Mouse (Mus musculus) lung, postnatal 10 days (tissue): ENCODE data around the gene Pigk.

ENCODE experiments used
- DNase-seq: peaks from one replicate; pipeline ENCODE4 v3.0.0; 2021

Pigk gene

DNA sequence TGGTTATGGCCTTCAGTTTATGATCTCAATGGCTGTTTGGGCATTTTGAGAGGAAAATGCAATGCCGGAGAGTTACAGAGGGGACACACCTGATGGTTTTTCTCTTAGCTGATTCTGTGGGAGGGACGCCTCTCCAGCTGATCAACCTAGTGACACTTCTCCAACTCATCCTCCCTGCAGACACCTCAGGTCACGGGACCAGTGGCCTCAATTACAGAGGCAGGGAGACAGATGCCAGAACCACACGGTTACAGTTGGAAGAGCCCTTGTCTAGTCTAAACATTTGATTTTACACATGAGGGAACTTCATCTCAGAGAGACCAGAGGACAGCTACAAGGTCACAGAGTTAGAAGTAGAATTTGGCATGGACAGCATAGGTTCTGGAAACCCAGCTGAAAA lies 197.7 kb downstream of the Pigk start:
- no peak for DNase-seq

DNA sequence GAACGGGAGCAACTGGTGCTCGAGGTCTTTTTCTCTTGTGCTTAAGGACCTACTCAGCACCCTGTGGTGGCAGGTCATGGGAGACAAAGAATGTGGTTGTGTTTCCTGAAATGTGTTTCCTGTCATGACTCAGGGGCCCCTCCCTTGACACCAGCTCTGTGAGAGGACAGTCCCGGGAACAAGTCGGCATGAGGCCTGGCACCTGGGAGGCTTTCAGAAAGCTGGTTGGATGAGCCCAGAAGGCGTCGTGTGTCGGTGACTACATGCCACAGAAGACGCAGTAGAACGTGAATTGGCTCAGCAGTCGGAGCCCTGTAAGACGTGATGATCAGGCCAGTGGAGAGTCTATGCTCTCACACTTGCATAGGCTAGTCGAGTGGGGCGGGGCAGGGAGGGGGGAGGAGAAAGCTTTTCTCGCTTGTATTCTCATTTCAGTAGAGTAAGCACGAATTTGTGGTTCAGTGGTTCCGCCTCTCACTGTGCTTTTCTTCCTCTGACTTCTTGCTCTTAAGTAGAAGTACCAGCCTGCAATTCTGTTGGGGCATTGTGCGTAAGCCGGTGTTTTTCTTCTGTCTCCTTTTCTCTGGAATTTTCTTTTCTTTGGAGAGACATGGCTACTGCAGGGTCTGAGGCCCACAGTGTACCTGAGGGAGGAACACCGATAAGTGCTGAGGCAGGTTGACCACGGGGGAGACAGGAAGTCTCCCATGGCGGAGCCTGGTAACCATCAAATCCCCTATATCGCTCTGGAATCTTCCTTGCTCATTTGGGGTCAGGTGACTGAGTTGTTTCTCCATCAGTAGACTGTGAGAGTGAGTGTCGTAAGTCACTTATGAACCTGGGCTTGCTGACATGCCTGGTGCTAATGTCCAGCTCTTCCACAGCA lies 198.6 kb downstream of the Pigk start:
- no peak for DNase-seq

DNA sequence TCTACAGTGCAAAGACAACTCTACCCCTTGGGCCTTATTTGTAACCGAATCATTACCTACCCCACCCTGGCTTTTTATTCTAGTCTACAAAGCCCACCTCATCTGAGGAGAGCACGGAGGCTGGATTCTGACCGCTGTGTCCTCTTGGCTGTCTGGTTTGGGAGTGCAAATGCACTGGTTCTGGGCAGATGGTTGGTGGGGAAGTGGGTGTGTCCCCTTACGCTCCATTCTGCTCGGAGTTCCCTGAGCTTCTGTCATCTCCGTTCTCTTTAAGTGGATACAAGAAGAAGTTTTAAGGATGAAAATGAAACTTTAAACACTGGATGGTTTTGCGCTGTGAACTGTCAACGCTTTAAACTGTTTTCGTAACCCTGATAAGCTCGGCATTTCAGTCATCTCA lies 199.2 kb downstream of the Pigk start:
- no peak for DNase-seq

DNA sequence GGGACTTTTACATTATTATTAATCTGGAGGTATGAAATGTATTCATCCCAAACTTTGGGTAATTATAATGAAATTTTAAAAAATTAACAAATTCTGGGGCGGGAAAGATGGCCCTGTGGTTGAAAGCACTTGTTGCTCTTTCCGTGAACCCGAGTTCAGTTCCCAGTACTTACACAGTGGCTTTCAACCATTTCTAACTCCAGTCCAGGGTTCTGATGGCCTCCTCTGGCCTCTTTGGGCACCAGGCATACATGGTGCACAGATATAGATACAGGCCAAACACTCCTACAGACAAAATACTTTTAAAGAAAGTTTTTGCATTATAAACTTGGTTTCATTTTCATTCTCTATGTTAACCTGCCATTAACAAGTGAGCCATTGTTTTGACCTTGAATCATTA lies 199.7 kb downstream of the Pigk start:
- no peak for DNase-seq

DNA sequence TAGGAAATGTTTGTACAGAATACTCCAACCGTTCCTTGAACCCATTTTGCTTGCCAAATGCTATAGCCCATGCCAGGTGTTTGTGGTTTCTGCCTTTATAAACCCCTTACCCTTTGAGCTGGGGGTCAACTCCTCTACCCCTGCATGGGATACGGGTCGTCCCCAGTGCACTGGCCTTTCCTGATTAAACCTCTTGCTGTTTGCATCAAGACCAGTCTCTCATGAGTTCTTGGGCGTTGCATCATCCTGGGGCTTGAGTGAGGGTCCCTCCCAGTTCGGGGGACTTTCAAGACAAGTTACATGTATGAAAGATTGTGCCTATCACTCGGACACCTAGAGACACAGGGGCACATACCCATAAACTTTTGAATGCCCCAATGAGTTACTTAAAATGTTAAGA lies 200.5 kb downstream of the Pigk start:
- DNase-seq: no peak

DNA sequence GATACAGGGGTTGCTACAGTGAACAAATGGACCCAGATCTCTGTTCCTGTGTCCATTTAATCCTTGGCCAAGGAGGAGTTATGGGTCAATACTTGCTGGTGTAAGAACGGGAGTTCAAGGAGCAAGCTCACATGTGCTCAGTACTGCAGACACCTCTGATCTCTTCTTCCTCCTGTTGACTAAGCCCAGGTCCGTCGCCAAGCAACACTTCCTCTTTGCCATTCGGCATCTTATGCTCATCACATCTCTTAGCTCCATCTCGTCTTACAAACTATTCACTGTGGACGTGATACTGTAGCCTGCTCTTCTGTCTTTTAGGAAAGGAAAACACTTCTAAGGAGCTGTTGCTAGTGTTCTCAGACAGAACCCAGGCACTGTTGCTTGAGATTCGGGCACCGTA lies 203.7 kb downstream of the Pigk start:
- DNase-seq: no peak

DNA sequence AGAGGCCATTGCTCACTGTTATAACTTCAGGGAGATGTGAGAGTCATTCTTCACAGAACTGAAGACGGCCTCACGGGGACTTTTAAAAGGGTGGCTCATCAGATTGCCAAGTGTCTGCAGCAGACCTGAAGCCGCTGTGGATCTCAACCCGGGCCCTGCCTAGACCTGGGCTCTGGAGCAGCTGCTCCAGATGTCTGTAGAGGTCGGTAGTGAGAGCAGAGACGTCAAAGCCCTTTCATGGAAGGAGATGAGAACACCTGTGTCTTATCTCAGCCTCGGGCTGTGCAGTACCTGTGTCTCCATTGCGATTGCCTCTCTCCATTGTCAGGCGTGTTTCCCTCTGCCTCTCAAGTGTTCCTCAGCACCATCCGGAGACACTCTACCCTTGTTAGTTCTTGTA lies 205.2 kb downstream of the Pigk start:
- DNase-seq: no peak

DNA sequence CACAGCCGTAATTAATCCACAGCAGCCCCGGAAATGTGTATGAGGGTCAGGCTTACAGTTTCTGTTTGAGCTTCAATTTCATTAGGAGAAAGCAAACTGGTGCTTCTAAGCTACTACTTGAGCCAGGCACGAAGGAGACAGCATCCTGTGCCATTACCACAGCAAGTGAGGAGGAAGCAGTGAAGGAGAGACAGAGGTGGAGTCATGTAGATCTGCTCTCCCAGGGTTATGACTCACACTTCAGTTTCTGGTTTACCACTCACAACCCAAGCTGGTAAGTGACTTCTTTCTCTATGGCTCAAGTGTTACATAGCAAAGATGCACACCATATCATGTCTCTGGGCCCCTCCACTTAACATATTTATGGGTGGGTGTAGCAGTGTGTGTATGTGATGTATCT lies 206.5 kb downstream of the Pigk start:
- no peak for DNase-seq

DNA sequence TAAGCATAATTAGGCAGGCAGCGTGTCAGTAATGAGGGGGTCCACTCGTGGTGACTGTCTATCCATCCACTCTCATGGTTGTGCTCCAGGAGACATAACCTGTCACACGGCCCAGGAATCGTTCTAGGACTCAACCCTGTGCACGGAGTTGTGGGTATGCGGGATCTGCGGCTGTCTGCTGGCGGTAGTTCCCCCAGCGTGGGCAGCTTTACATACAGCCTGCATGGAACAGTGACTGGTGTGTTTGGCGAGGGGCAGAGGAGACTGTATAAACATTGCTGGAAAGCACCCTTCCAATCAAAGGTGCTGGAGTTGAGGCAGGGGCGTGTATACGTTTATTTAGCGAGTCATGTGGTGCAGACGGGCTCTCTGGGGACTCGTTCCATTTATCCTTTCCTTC lies 209.6 kb downstream of the Pigk start:
- DNase-seq: no peak

DNA sequence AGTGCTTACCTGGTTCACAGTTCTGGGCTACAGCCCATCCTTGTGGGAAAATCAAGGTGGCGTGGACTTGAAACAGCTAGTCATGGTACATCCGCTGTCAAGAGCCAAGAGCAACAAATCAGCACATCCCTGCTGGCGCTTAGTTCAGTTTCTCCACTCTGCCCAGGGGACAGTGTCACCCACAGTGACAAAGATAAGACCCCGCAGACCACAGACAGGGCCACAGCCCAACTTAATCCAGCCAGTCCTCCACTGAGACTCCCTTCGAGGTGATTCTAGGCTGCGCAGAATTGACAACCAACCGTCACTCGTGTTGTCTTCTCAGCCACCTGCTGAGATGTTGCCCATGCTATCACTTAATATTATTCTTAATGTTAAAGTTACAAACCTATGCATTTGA lies 211.5 kb downstream of the Pigk start:
- no peak for DNase-seq

DNA sequence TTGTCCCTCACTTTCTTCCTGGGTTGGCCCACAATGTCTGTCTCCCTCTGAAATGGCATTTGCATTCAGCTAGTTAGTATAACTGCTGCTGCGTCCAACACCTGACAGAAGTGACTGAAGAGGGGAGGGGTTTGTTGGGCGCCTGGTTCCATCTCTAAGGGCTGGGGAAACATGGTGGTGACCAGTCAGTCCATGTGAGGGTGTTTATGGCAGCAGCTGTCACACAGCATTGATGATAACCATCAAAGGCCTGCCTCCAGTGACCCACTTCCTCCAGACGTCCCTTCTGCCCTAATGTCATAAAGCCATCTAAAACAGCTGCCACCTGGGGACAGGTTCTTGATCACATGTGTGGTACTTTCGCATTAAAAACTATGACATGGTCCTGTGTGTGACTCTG lies 212.3 kb downstream of the Pigk start:
- DNase-seq: no peak

DNA sequence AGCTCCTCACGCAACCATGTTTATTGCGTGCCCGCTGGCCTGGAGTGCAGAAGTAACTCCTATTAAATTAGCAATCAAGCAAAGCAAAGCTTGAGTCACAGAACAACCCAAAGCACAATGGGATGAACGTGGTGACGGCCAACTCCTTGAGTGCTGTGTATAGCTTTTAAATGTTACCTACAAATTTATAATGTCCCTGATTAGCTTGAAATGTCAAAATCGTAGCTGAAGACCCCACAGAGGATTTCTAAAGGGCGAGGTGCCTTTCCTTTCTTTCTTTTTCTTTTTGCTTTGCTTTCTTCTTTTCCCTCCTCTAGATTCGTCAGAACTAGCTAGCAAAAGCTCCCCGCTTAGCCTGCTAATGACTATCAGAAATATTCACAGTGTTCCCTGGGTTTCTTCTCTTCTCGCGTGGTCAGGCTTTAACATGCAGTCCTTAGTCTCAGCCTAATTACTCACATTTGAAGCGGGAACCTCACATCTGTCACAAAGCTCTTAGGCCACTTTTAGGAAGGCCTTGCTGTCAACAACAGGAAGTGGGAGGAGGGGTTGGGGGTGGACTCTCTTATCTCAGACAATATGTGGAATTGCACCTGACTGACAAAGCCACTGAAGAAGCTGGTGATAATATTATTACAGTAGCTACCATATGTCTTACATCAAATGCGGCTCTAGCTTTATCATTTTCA lies 214.5 kb downstream of the Pigk start:
- DNase-seq: no peak

DNA sequence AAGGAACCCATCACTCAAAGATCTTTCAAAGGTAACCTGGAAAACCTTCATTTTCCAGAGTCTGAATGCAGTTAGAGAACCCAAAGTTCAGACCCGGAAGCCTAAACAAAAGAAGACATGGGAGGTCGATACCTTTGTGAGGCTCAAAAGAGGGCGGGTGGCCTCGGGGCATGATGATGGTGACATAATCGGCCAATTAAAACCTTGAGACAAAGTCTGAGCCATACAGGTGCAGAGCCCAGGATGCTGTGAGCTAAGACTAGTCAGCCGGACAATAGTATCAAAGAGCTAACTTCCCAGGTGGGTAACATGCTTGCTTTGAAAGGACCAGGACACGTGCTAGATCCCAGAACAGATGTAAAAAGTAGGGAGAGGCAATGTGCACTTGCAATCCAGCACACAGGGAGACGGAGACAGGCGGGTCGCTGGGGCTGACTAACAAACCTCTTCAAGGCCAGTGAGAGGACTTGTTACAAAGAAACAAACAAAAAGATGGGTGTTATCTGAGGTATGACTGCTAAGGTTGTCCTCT lies 215.4 kb downstream of the Pigk start:
- no peak for DNase-seq

DNA sequence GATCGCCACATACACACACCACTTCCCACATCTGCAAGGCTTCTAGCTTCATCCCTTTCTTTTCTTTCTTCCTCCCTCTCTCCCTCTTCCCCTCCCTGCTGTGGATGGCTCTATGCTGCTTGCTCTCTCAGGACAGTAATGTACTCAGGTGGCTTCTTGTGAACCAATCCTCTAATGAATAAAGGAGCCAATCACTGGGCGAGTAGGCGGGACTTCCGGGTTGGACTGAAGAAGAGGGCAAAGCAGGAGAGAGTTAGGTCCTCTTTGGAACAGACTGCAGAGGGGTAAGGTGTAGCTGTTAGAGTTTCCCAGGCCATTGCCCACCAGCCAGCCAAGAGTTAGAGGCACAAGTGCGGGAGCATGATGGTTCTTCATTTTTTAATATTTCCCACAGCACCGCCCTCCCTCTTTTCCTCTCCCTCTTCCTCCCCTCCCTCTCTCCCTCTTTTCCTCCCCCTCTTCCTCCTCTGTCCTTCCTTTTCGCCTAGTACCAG lies 215.9 kb downstream of the Pigk start:
- peak; percentile 14 for DNase-seq

DNA sequence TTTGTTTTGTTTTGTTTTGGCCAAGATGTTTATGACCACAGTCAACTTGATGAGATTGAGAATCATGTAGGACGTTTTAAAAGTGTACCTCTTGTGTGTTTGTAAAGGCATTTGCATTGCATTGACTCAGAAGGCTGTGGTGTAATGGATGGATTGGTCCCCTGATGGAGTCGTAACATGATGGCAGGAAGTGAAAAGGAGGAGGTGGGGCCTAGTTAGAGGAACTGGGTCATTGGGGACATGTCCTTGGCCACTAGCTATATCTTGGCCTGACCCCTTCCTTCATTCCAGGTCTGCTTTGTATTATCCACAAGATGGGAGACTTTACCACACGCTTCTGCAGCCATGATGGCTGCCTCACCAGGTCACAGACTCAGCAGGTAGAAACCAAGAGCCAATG lies 217.5 kb downstream of the Pigk start:
- DNase-seq: no peak

DNA sequence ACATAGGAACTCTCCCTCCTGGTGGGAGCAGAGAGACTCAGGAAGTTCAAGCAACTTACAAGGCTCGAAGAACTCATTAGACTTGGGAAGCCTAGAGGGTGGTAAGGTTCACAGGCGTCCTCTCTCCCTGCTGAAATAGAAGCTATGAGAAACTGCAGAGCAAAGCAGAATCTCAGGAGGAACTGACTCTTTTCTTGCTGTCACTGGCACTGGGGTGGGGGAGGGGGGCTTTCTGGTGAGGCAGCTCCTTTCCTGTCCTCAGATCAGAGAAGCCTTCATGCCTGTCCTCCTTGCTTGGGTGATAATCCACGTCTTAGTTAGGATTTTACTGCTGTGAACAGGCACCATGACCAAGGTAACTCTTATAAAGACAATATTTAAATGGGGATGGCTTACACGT lies 218.2 kb downstream of the Pigk start:
- DNase-seq: no peak

DNA sequence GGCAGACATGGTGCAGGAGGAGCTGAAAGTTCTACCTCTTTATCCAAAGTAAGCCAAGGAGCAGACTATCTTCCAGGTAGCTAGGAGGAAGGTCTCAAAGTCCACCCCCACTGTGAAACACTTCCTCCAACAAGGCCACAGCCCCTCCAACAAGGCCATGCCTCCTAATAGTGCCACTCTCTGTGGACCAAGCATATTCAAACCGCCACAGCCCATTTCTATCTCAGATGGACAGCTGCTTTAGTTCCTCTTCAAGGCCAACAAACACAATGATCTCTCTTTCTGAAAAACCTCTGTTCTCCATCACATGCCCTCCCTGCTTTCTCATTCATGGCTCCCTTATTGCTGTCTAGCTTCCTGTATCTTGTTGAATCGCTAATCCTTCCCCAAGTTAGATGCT lies 218.6 kb downstream of the Pigk start:
- no peak for DNase-seq

DNA sequence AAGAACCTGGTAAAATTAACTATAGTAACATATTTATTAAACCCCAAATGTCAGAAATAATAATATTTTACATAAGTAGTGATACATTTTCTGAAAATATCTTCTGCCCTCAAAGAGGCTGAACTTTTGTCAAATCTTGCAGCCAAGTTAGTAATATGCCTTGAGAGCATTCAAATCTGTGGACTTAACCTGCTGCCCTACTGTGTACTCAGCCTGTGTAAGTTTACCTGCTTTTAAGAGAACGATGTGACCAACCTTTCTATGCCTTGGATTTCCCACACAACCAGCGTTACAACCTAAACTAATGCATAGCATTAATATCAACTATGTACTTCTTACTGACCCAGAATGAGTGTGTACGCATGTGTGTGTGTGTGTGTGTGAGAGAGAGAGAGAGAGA lies 219.8 kb downstream of the Pigk start:
- no peak for DNase-seq

DNA sequence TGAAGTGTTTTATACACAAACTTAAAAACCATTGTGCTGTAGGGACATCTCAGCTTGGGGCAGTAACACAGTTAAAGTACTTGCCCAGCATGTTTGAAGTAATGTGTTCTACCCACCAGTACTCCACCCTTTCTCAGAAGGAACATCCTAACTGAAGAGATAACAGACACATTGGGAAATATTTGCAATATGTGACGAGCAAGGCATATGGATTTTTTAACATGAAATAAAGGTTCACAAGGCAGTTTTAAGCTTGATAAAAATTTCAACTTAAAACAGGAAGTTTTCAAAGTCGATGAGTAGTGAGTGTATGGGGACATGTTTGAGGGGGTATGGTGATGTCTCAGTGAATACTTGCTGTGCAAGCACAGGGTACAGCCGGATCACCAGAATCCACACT lies 222.4 kb downstream of the Pigk start:
- no peak for DNase-seq

DNA sequence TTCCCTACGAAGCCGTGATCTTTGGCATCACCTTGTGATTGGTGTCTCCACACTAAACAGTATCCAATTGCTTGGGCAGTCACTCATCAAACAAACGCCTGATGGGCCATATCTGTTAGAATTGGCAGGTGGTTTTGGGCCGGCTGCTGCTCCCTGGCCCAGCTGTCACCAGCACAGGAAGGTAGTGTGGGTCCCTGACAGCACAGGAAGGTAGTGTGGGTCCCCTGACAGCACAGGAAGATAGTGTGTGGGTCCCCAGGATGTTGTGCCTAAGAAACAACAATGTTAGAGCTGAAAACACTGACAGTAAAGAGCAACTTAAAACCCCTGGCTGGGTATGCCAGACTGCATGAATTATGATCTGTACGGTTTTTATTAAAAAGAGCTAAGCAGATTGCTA lies 227.8 kb downstream of the Pigk start:
- DNase-seq: no peak

DNA sequence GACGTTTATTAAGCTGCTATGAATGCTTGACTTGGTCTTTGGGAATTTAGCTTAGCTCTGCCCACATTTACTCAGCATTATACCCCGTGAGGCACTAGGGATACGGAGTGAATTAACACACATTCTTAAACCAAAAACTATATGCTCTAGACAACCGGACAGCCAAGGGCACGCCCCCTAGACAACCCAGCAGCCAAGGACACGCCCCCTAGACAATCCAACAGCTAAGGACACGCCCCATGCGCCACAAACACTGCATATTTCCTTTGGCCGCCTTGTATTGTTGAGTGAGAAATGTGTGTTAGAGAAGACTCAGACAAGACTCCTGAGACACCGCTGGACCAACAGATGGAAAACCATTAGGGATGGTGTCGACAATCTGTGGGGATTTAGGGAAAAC lies 229.1 kb downstream of the Pigk start:
- peak; percentile 56 for DNase-seq

DNA sequence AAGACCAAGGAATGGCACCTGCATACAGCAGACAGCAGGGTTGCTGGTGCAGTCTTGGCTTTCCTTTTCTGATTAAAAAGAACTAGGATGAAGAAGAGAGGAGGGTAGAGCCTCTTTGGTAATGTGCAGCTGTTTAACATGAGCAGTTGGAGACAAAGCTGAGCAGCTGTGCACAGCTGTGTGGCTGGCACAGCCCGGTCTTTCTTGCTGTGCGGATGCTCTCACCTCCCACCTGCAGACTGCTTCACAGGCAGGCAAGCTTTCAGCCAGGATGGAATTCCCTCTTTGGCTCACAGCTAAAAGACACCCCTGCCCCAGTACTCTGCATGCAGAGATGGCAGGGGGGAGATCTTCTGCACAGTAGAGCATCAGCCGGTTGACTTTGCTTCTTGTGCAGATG lies 230.9 kb downstream of the Pigk start:
- DNase-seq: peak; percentile 31

DNA sequence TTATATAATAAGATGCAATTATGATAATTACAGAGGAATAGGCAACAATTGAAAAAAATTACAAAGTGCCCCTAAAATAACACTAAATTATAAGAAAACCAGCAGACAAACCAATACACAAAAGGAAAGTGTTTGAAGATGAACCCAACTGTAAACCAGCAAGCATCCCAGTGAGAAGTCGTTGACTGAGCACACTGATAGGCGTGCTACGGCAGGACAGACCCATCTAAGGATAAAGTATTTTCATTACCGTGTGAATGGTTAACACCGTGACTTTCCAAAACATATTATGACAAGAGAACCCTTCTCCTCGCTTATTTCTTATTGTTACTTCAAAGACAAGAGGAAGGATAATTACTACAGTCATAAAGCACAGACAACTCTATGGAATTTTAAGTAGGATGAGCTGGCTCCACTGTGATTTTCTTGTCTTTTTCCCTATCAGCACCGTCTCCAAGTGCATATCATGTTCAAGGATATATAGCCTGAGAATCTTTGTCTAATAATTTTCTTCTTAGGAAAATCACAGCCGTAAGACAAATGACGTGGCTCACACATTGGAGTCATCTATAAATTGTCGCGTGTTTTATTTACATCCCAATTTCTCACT lies 233.2 kb downstream of the Pigk start:
- DNase-seq: no peak

DNA sequence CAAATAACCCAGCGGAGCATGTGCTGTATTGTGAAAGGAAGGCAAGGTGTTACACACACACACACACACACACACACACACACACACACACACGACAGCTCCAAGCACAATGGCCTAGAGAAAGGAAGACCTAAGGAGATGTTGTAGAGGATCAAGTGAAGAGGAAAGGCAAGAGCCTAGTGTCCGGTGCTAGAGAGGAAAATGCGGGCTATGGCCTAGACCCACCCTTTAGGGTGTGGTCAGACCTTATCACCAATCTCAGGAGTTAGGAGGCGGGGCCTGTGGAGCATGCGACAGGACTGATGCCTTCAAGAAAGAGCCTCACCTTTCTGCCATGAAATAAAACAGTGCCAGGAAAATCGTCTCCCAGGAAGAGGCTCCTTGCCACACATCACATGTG lies 234.7 kb downstream of the Pigk start:
- no peak for DNase-seq
